Mouse (Mus musculus) monocyte, adult 5-6 weeks (primary cell): ENCODE data around the gene 2900026A02Rik. TPM values are rescaled to one million over a fixed set of nuclear protein-coding genes. Genes with fewer than 3 reads are reported as not detected.

ENCODE experiments used
- ATAC-seq: fragments of 153-309, 156-312 bp; replicated peaks from 2 replicates; pipeline ENCODE4 v1.8.0; 2017; ENCODE audit warnings: mild to moderate bottlenecking; ENCODE audit not compliant: low TSS enrichment, insufficient number of reproducible peaks, severe bottlenecking, poor library complexity, low FRiP score
- total RNA-seq: library from RNA; stranded (forward); fragments of 200-1000, 200-491, 200-594 nt; gene quantifications from 3 replicates; pipeline ENCODE4 v1.2.3, GENCODE M21; 2017

The 2900026A02Rik gene
- total RNA-seq, 1 experiment from 2014 or later = 3.7 TPM

DNA sequence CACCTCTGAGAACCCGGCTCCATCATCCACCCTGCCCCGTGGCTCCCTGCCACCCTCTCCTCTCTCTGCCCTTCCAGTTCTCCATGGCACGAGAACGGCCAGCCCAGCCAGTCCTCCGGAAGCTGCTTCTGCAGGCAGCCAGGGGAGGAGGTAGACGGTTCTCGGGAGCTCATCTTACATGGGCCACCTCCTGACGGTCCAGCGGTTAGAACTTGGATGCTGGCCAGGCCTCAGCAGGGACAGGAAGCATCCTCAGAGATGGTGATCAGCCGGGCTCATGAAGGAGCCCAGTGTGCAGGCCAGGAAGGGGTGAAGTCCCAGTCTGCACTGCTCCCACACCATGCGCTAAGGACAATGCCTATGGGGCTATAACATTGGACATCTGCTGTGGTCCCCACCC, 6.6 kb downstream of the 2900026A02Rik start:
- ATAC-seq = no peak

DNA sequence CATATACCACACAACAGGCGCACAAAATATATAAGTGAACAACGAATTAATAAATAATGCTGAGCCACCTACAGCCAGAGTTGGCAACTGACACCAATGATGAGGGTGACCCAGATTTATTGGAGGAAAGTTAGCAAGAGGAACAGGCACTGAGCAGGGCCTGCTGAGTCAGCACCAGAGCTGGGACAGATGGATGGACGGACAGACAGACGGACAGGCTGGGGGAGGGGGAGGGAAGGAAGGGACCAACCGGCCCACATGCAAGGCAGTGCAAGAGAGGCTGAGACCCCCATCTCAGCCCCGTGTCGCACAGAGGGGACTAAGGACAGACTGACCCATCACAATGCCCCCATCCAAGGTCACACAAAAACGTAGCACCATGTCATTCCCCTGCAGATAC, 7.0 kb downstream of the 2900026A02Rik start:
- ATAC-seq = no peak

DNA sequence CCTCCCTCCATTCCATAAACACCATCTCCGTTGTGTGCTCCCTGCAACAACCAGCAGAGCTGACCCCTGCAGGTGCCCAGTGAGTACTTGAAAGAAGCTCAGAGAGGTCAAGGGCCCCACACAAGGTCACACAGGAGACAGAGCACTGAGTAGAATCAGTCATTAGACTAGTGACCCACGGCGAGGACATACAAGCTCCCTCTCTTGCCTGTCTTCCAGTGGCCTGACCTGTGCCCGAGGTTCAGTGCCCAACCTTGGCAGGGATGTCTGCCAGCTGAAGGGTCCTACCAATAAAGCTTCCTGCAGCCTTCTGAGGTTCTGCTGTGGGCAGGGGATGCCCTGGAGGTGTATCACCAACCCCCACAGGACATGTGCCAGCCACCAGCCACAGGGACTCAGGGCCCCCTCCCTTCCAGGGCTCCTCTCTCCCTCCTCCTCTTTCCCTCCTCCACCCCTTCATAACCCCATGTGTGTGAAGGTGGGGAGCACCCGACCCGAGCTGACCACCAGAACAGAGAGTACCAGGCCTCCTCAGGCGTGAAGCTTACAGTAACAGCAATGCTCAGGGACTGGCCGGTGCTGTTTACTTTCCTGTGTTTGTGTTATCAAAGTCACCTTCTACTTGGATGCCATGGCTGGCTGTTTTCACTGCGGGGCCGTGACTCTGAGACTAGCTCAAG, 8.7 kb downstream of the 2900026A02Rik start:
- no peak for ATAC-seq

DNA sequence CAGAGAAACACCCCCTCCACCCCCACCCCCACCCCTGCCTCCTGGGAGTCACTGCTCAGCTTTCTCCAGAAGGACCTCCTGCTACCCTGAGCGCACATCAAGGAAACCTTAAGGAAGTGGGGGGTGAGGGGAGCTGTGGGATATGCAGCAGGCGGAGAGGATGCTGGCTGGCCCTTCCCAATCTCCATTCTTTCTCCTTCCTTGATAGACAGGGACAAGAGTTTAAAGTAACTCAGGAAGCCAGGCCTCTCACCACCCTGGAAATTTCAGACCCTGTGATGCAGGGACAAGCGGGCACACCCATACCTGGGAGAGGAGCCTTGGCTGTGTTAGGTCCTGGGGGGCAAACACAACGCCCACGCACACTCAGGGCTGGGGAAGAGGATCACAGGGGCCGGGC, 10.7 kb downstream of the 2900026A02Rik start:
- ATAC-seq = no peak

DNA sequence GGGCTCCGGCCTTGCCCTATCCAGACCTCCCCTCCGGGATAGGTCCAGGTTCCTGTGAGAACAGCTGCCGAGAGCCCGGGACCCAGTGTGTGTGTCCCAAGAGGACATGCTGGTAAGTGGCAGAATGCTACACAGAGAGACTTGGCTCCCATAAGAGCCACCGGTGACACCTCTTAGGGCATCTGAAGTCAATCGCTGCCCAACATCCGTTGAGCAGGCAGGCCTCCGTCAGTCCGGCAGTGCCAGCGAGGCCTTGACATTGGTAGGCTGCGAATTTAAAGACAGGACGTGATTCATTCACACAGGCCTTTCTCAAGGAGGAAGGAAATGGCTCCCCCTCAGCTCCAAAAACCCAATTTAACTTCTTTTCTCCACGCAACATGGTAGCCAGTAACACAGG, 11.1 kb downstream of the 2900026A02Rik start:
- no peak for ATAC-seq

DNA sequence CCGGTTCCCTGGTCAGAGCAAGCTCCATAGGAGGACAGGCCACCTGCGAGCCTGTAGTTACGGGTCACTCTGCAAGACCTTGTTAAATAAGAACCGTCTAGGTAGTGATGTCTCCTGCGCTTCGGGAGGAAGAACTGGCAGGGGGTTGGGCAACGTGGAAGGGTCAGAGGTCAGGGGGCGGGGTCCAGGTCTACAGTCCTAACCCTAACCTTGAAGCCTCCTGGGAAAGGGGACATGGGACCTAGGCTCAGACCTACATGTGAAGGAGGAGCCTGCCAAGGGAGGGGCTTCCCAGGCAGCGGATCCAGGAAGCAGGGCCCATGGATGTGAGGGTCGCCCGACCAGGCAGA, 11.7 kb downstream of the 2900026A02Rik start:
- ATAC-seq = no peak

DNA sequence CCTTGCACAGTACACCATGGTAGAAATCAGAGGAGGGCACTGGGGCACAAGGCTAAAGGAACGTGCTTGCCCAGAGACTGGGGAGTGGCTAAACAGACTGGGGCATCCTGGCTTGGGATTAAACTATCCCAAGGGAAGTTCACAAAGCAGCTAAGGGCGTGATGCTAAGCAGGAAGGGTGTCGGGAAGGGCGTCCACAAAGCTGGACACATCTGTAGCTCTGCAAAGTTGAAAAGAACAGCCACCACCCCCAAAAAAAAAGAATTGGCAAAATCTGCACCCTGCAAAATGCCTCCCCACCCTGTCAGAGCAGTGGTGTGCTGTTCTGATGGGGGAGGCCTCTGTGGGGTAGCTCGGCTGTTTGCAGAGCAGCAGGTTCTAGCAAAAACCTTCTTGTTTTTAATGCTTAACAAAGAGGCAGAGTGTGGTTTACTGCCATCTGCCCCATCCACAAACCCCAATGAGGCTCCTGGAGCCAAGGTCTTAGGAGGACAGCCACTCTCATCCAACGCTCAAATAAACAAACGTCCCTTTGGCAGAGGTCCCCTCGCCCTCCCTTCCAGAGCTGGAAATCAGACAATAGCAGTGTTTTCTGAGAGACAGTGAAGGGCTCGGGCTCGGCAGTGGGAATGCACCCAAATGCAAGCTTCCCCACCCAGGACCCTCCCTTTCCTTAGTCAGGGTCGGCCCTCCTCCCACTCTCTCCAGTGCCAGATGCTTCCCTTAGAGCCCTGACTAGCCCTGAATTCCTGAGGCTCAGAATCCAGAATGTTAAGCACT, 12.2 kb downstream of the 2900026A02Rik start:
- ATAC-seq = no peak

DNA sequence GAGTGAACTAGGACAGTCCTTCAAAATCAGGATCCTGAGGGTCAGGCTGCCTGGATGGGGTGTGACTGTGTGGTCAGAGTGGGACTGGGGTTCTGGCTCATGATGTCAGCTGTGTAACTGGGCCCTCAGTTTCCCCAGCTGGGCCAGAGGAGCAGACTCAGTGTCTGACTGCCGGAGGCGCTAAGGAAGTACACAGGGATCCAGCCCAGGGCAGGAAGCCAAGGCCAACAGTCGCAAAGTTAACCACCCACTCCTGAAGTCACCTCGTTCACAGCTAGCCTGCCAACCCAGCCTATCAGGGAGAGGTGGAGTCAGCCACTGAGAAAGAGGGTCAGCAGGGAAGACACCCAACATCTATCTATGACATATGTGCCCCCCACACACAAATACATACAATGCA, 13.0 kb downstream of the 2900026A02Rik start:
- ATAC-seq = no peak

DNA sequence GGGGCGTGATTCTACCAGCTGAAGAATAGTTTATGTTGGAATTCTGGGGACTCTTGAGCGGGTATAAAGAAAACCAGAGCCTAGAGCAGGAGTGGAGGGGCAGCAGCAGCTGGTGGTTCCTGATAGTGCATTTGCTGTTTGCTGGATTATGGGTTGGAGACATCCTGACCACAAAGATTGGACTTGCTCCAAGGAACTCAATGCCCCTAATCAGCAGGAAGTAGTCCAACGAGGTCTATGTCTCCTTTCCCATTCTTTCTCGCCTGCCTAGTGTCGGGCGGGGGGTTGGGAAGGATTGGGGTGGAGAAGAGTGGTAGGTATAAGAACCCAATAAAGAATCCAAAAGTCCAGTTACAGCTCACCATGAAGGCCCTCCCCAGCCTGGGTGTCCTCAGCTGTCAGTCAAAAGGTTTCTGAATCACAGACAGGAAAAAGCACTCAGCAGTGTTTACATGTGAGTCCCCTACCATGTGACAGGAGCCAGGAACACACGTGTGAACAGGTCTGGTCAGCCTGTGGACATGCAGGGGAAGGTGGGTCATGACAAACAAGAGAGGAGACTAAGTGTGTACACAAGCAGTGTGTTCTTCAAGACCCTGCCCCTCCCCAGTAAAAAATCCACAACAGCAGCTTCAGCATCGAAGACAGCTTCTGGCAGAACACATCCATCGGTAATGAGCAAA, 14.2 kb downstream of the 2900026A02Rik start:
- ATAC-seq = no peak

DNA sequence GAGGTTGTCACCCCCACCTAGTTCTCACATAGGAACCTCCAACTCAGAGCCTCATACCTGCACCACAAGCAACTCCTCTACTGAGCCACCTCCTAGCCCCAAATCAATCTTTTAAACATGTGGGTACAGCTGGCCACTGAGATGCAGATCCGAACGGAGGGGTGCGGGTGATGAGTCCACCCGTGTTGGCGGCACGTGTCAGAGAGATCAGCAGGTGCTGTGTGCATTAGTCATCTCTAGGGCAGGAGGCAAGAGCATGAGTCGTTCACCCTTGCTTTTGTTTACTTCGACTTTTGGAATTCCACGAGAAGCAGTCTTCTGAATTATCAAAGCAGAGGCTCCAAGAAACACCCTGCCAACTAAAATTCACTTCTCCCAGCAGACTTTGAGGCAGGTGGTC, 16.8 kb downstream of the 2900026A02Rik start:
- ATAC-seq = no peak

DNA sequence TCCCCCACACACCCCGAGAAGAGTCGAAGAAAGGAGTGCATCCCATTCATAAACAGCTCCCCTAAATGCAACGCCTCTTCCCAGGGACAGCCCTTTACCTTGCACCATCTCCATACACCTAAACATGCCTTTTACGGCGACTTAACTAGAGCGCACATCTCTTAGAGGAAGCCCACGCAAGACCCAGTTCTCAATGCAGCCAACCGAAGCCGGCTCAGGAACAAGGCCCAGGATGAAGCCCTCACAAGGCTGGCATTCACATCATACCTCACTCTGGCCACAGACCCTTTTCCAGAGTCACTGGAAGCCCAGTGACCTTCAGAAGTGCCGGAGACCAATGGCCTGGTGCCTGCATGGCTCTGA, 21.3 kb downstream of the 2900026A02Rik start:
- no peak for ATAC-seq

DNA sequence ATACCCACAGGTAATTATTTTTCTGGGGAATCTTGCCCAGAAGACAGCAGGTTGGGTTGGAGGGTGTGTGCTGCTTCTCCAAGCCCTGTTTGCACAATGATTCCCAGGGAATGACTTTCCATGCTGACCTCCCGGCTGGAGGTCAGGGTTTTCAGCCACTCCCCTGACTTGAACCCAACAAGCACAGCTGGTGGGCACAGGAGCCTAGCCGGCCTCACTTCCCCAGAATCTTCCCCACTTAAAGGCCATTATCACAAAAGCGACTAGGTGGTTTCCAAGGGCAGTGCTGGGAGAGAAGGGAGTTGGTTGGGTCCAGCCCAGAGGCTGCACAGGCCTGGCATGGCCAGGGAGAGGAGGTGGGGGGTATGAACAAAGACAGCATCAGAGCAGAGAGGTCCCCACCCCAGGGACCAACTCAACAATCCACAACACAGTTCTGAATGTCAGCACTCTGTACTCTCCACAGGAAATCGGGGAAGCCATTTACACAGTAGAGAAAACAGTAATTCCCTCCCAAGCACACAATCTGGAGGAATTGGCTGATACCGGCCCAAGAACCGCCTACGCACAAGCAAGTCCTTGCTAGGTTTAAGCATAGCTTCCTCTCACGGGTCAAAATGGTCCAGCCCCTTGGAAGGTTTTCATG, 21.8 kb downstream of the 2900026A02Rik start:
- ATAC-seq = no peak

DNA sequence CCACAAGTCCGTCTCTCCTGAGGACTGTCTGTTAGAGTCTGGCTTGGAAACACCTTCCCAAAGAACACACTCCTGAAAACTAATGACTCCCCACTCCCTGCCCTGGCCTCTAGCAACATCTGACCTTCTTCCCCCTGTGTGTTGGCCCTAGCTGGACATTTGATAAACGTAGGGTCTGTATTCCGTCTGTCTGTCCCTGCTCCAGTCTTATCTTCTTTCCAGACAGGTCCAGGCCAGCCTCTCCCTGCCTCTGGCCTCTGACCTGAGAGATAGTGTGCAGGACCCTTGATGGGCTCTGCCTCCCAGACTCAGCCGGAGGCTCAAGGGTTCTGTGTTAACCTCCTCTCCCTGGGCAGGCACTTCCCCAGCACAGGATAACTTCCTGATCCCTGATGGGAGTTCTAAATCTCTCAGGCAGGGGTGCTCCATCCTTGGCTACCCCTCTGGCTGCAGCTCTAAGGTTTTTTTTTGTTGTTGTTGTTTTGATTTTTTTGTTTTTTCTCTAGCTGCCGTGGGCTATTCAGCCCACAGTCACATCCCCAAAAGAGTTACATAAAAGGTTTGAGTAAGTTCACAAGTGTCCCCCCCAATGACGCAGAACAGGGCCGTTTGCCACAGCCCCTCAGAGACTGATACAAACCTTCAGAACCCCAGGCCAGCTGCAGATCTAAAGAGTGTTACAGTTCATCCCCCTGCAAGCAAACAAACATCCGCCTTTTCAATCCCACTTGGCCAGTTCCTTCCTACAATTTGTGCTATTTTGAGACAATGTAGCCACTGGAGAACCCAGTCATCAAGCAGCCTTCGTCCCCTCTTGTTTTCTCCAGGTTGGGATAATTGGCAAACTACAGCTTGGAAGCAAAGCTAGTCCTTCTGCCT, 23.9 kb downstream of the 2900026A02Rik start:
- ATAC-seq = no peak

DNA sequence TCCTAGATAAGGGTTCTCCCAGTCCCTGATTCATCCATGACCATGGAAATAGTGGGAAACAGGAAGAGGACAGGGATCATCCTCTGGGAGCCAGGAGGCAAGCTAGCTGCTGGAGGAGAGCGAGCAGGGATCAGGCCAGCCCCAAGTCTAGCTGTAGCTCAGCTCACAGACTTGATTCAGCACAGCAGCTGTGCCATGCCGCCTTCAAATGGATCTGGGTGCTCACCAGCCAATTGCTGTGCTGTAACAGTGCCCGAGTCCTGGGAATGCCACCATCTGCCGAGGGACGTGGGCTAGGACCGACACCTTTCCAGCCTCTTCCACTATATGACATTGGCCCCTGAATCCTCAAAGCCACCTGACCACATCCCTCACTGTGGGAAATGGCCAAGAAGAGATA, 25.1 kb downstream of the 2900026A02Rik start:
- no peak for ATAC-seq

DNA sequence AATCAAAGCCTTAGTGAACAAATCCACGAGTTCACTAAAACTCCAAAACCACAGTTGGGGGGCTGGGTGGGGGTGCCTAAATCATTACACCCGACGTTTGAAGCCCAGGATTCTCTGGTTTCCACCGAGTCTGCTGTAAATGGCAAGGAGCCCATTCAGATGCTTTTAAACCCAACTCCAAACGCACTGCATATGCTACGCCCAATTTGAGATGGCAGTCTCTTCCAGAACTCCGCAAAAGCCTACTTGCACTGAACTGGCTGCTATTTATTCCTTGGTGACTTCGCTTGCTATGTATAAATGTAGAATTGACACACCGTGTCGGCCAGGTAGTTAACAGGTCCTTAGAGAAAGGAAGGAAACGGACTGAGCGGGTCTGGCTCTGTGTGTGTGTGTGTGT, 25.6 kb downstream of the 2900026A02Rik start:
- ATAC-seq = no peak

DNA sequence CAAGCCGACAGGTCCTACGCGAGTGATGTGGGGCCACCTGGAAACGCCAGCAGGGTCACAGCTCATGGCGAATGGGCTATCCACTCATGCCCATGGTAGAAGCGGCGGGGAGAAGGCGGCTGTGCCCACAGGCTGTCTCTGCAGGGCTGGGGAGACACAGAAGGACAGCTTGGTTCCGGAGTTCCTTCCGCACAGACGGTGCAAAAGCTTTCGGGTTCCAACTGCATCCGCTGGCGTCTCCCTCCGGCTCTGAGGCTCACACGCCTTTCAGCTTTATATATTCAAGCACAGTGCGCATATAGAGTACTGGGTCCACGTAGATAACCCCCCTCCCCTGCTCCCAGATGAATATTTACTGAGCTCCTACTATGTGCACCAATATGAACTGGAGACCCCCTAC, 27.3 kb downstream of the 2900026A02Rik start:
- no peak for ATAC-seq

DNA sequence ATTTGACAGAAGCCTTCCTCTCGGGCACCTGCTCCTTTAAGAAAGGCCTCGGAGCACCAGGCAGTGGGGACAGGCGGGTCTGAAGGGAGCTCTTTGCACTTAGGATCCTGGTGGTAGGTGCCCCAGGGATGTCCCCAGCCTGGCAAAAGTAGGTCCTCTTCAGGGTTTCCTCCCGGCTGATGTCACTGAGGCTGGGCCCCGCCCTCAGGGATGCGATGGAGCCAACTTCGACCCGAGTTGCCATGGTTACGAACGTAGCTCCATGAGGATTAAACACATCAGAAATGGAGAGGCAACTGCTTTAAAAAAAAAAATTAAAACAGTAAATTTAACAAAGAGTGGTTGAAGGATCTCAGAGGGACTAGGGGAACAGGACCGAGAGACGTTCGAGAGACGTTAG, 29.1 kb downstream of the 2900026A02Rik start:
- no peak for ATAC-seq

DNA sequence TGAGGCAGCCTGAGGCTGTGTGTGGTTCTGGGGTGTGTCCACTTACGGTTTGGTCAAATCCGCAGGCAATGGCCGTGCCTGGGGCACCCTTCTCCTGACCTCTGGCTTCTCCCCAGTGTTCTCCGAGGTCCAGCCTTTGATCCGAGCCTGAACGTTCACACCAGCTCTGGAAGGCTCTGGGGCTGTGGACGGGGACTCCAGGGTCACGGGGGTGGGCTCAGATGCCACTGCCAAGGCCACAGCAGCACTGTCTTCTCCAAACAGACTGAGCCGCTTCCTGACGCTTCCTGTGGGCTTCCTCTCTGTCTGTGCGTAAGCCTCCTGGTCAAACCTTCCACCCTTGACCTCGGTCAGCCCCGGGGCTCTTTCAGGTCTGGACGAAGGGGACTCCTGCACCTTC, 30.5 kb downstream of the 2900026A02Rik start:
- no peak for ATAC-seq

DNA sequence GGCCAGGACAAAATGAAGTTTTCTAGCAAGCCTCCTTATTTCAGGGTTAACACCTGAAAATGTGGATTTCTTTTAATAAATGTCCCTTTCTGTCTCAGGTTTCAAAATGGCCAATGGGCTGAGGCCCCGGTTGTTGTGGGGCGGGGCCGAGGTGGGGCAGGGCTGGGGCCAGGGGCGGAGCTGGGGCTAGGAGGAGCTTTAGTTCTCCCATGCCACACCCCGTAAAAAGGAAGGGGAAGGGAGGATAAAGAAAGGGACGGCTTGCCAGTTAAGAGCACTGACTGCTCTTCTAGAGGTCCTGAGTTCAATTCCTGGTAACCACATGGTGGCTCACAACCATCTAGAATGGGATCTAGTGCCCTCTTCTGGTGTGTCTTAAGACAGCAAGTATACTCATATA, 39.6 kb downstream of the 2900026A02Rik start:
- no peak for ATAC-seq
